ENCODE assay signal across 8 mouse cellular contexts in the genomic region with DNA sequence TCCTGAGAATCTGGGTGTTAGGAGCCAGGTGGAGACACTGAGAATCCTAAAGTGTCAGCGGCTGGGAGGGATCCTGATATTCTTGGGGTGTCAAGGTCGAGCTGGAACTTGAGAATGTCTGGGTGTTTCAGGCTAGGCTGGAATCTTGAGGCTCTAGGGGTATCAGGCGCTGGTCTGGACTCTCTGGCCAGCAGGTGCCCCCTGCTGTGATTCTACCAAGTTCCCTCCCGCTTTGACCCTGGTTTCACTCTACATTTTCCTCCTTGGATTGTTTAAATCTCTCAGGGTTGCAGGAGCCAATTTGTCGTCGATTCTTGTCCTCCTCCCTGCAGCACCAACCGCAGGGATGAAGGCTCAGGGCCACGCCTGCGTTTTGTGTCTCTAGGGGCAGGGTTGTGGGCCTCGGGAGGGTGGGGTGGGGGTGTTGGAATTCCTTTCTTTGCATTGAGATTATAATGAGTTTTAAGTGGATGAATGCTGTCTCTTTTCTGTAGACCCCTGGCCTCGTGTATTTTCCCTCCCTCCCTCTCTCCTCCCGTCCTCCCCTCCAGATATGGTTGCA. TPM values are rescaled to one million over a fixed set of nuclear protein-coding genes. Genes with fewer than 3 reads are reported as not detected.
DNase-seq lines count a peak whose midpoint lies in the region; ATAC-seq lines count a peak whose summit lies in the region.

No protein-coding gene starts in this region.

- H3K27ac ChIP-seq in lung, embryonic 15.5 days, result 0 out of 2 replicates have a peak overlapping the region, but pooled peaks have one; percentile 9
- peak overlapping the region; percentile 85 for H3K27ac ChIP-seq in embryonic facial prominence, embryonic 15.5 days (replicated peaks)
- peak overlapping the region; percentile 83 for H3K27ac ChIP-seq in intestine, embryonic 16.5 days (ENCODE audit: low read length)
- H3K27ac ChIP-seq in neural tube, embryonic 13.5 days (replicated peaks), result peak overlapping the region; percentile 88

- peaks cover 23% of the 10 kb centered on the region for H3K4me1 ChIP-seq in lung, embryonic 15.5 days
- peaks cover 28% of the 10 kb centered on the region for H3K4me1 ChIP-seq in embryonic facial prominence, embryonic 15.5 days
- peaks cover 29% of the 10 kb centered on the region for H3K4me1 ChIP-seq in intestine, embryonic 16.5 days (ENCODE audit: control insufficient read depth, insufficient read depth, low read length)
- H3K4me1 ChIP-seq in neural tube, embryonic 13.5 days (replicated peaks), result peaks cover 37% of the 10 kb centered on the region

- DNase-seq in lung, postnatal 4 days, result no peak
- DNase-seq in right cerebral cortex, adult 2 months (ENCODE audit: low spot score in 2 of 2), result no peak
- DNase-seq in left cerebral cortex, postnatal 10 days (ENCODE audit: extremely low spot score in 1 of 2, low spot score in 2 of 2), result no peak
- no peak for DNase-seq in layer of hippocampus, postnatal 25 days (ENCODE audit: extremely low spot score in 1 of 2, low spot score in 1 of 2)

- peak overlapping the region; percentile 80 for H3K4me2 ChIP-seq in lung, embryonic 15.5 days
- H3K4me2 ChIP-seq in embryonic facial prominence, embryonic 15.5 days (replicated peaks), result peak overlapping the region; percentile 79
- peak overlapping the region; percentile 79 for H3K4me2 ChIP-seq in intestine, embryonic 16.5 days (ENCODE audit: low read depth, low read length)
- peak overlapping the region; percentile 88 for H3K4me2 ChIP-seq in neural tube, embryonic 13.5 days

- ATAC-seq in lung, embryonic 15.5 days (ENCODE audit: borderline replicate concordance, extremely low read depth, low FRiP score, low TSS enrichment), result no peak
- no peak for ATAC-seq in embryonic facial prominence, embryonic 15.5 days (ENCODE audit: insufficient number of reproducible peaks, low FRiP score, low TSS enrichment, low read depth)
- no peak for ATAC-seq in intestine, embryonic 16.5 days
- ATAC-seq in neural tube, embryonic 13.5 days (ENCODE audit: low read depth), result no peak

- 2% methylated on average over 12 of the region's 12 CpGs for WGBS in lung, embryonic 15.5 days
- 2% methylated on average over 12 of the region's 12 CpGs for WGBS in embryonic facial prominence, embryonic 15.5 days
- WGBS in intestine, embryonic 16.5 days, result 4% methylated on average over 12 of the region's 12 CpGs
- under 1% methylated on average over 12 of the region's 12 CpGs for WGBS in neural tube, embryonic 13.5 days

- peak overlapping the region; percentile 95 for H3K4me3 ChIP-seq in lung, embryonic 15.5 days
- H3K4me3 ChIP-seq in embryonic facial prominence, embryonic 15.5 days (replicated peaks), result peak overlapping the region; percentile 91
- peak overlapping the region; percentile 82 for H3K4me3 ChIP-seq in intestine, embryonic 16.5 days (ENCODE audit: low read length)
- peak overlapping the region; percentile 81 for H3K4me3 ChIP-seq in neural tube, embryonic 13.5 days

- intact Hi-C loops in left cerebral cortex, postnatal 10 days (cut with DNase I), result no loop called here

- H3K36me3 ChIP-seq in lung, embryonic 15.5 days, result no peaks in the 10 kb centered on the region
- H3K36me3 ChIP-seq in embryonic facial prominence, embryonic 15.5 days, result no peaks in the 10 kb centered on the region
- H3K36me3 ChIP-seq in intestine, embryonic 16.5 days (ENCODE audit: control insufficient read depth, insufficient read depth, low read length), result no peaks in the 10 kb centered on the region
- no peaks in the 10 kb centered on the region for H3K36me3 ChIP-seq in neural tube, embryonic 13.5 days

- peak overlapping the region; percentile 93 for H3K9ac ChIP-seq in lung, embryonic 15.5 days
- H3K9ac ChIP-seq in embryonic facial prominence, embryonic 15.5 days, result peak overlapping the region; percentile 78
- peak overlapping the region; percentile 93 for H3K9ac ChIP-seq in intestine, embryonic 16.5 days (ENCODE audit: low read depth, low read length)
- peak overlapping the region; percentile 93 for H3K9ac ChIP-seq in neural tube, embryonic 13.5 days

- H3K9me3 ChIP-seq in lung, embryonic 15.5 days, result no peaks in the 10 kb centered on the region
- H3K9me3 ChIP-seq in embryonic facial prominence, embryonic 15.5 days (replicated peaks), result no peaks in the 10 kb centered on the region
- H3K9me3 ChIP-seq in intestine, embryonic 16.5 days (ENCODE audit: control insufficient read depth, low read length), result no peaks in the 10 kb centered on the region
- no peaks in the 10 kb centered on the region for H3K9me3 ChIP-seq in neural tube, embryonic 13.5 days

- no peaks in the 10 kb centered on the region for H3K27me3 ChIP-seq in lung, embryonic 15.5 days
- no peaks in the 10 kb centered on the region for H3K27me3 ChIP-seq in embryonic facial prominence, embryonic 15.5 days
- H3K27me3 ChIP-seq in intestine, embryonic 16.5 days (replicated peaks; ENCODE audit: control insufficient read depth, insufficient read depth, low read length), result no peaks in the 10 kb centered on the region
- H3K27me3 ChIP-seq in neural tube, embryonic 13.5 days, result no peaks in the 10 kb centered on the region

RNA-seq across cellular contexts. Expression of a gene that starts 0.7 kb away (rescaled TPM):
- polyA plus RNA-seq in lung, embryonic 15.5 days (2015; fragmentation: Nextera tagmentation; extraction: Ambion mirVana), result 33.2 and 33.8 TPM in 2 replicates
- polyA plus RNA-seq in embryonic facial prominence, embryonic 15.5 days (2015; fragmentation: Nextera tagmentation; extraction: Ambion mirVana), result 43.5 and 47.5 TPM in 2 replicates
- 66.9 and 71.9 TPM in 2 replicates for polyA plus RNA-seq in intestine, embryonic 16.5 days (2015; fragmentation: Nextera tagmentation; extraction: Ambion mirVana)
- polyA plus RNA-seq in neural tube, embryonic 13.5 days (2015; fragmentation: Nextera tagmentation; extraction: Ambion mirVana), result 78.6 and 89.6 TPM in 2 replicates
- 10 to 100 TPM; 61.3 to 63.1 TPM for total RNA-seq in left cerebral cortex, postnatal 10 days (2021)
- total RNA-seq in layer of hippocampus, postnatal 25 days (2021), result 10 to 100 TPM; 42.9 to 44.9 TPM

RNA-seq across cellular contexts. Expression of a gene that starts 53.6 kb away (rescaled TPM):
- 4.9 and 5.6 TPM in 2 replicates for polyA plus RNA-seq in lung, embryonic 15.5 days (2015; fragmentation: Nextera tagmentation; extraction: Ambion mirVana)
- 4.9 and 6.5 TPM in 2 replicates for polyA plus RNA-seq in embryonic facial prominence, embryonic 15.5 days (2015; fragmentation: Nextera tagmentation; extraction: Ambion mirVana)
- polyA plus RNA-seq in intestine, embryonic 16.5 days (2015; fragmentation: Nextera tagmentation; extraction: Ambion mirVana), result 2.3 and 2.7 TPM in 2 replicates
- 4.5 and 4.6 TPM in 2 replicates for polyA plus RNA-seq in neural tube, embryonic 13.5 days (2015; fragmentation: Nextera tagmentation; extraction: Ambion mirVana)
- 10 to 100 TPM; 54.9 to 57.0 TPM for total RNA-seq in left cerebral cortex, postnatal 10 days (2021)
- total RNA-seq in layer of hippocampus, postnatal 25 days (2021), result 10 to 100 TPM; 58.6 to 63.2 TPM

Comparison
In these comparisons a context has a peak if more than half of its experiments do, and no peak if none do; other contexts are left out.
1. H3K27ac ChIP-seq: peak in every context shown above with its lines; median percentile 88 in neural tube, embryonic 13.5 days; 85 in embryonic facial prominence, embryonic 15.5 days; 83 in intestine, embryonic 16.5 days; 9 in lung, embryonic 15.5 days.